Mouse (Mus musculus) inflammation-experienced regulatory T-cells (primary cell): ENCODE measurements around the gene Tas2r103. TPM values are rescaled to one million over a fixed set of nuclear protein-coding genes. Genes with fewer than 3 reads are reported as not detected.

Experiments
- polyA plus RNA-seq, 2 experiments: library from polyadenylated mRNA; unstranded; fragments of 100-300 nt; shearing (Covaris generic); gene quantifications; one replicate each; pipeline ENCODE4 v1.2.1; 2017

Gene Tas2r103
- under 1 TPM in 1 of 2 experiments, not detected in 1; 0.28 TPM for polyA plus RNA-seq

GRCm38 (mm10) chr6:133037001-133037400 lies at the start of gene Tas2r103:
TSS of gene Tas2r103 (minus strand) at chr6:133037101.

DNA sequence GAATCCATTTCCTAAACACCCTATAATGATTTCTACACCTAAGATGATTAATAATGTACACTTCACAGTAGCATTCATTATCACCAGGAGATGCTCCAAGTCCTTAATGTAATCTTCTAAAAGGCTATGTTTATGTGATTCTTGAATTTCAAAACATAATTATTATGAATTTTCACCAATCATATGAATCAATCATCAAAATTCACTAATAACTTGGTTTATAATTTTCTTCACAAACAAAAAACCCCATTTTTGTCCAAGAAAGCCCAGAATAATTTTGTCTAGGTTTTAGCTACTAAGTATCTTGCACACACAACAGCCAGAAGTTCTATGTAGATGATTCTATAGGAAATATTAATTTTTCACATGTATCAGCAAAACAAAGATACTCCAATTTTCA lies 18.8 kb upstream of the Tas2r103 start, which contains the start of gene Tas2r140:
TSS of gene Tas2r140 (minus strand) at position 101 of the 400 bp plus-strand sequence.

Other genes with a start within 250 kb of the Tas2r103 start
- gene Tas2r117, start 234.3 kb downstream of the Tas2r103 start, polyA plus RNA-seq: under 1 TPM in 1 of 2 experiments, not detected in 1; 0.73 TPM
- not detected for gene Tas2r123, start 190.0 kb downstream of the Tas2r103 start, polyA plus RNA-seq
- gene Tas2r116, start 181.7 kb downstream of the Tas2r103 start, polyA plus RNA-seq: not detected
- gene Tas2r110, start 169.1 kb downstream of the Tas2r103 start, polyA plus RNA-seq: not detected
- not detected for gene Tas2r113, start 144.1 kb downstream of the Tas2r103 start, polyA plus RNA-seq
- not detected for gene Tas2r125, start 127.5 kb downstream of the Tas2r103 start, polyA plus RNA-seq
- not detected for gene Tas2r129, start 86.0 kb downstream of the Tas2r103 start, polyA plus RNA-seq
- not detected for gene Tas2r131, start 79.2 kb downstream of the Tas2r103 start, polyA plus RNA-seq
- not detected for gene Tas2r109, start 56.1 kb downstream of the Tas2r103 start, polyA plus RNA-seq
- gene Tas2r140, start 18.7 kb upstream of the Tas2r103 start, polyA plus RNA-seq: not detected
- gene Smim10l1, start 67.8 kb upstream of the Tas2r103 start, polyA plus RNA-seq: 10 to 100 TPM; 13.8 to 19.8 TPM